Mouse (Mus musculus): Measurements from ENCODE around the gene Spata46.

GRCm38 (mm10) chr1:170293257-170293656 lies 15.3 kb upstream of the Spata46 start:
- TF ChIP-seq POLR2A (IDR thresholded peaks at IDR 0.05; ENCODE audit: borderline replicate concordance, extremely low read depth, insufficient read depth, insufficient read length, poor library complexity, severe bottlenecking) (no peak), CTCF (IDR thresholded peaks at IDR 0.05; ENCODE audit: borderline replicate concordance, extremely low read depth, insufficient read depth, insufficient read length) (no peak)
